Mouse (Mus musculus) gastrocnemius, adult 18-20 months (tissue): ENCODE results near the gene Ccdc66. TPM values are rescaled to one million over a fixed set of nuclear protein-coding genes. Genes with fewer than 3 reads are reported as not detected.

Experiments used
- DNase-seq: peaks from one replicate; pipeline ENCODE4 v3.0.0; 2021; ENCODE audit warnings: low spot score
- long read RNA-seq, 2 experiments: library from polyadenylated mRNA; stranded (forward); transcript quantifications; one replicate each; pipeline ENCODE4 v2.0.0; 2021
- total RNA-seq, 2 experiments: library from RNA; stranded (reverse); gene quantifications; 2 replicates each; pipeline ENCODE4 v1.2.3; 2021

Ccdc66 gene
- 10 to 100 TPM in 1 of 2 experiments, 1 to 10 TPM in 1; 8.8 to 10.9 TPM for total RNA-seq
- long read RNA-seq, experiment 1, full-length matches to known transcripts = 4 of 9 reads
- long read RNA-seq, experiment 1, partial matches to known transcripts = 0 of 9 reads
- long read RNA-seq, experiment 1, other reads (novel, unspliced or antisense) = 5 of 9 reads
- long read RNA-seq, experiment 2, full-length matches to known transcripts = 1 of 5 reads
- long read RNA-seq, experiment 2, partial matches to known transcripts = 1 of 5 reads
- long read RNA-seq, experiment 2, other reads (novel, unspliced or antisense) = 3 of 5 reads

GRCm38 (mm10) chr14:27507894-27508643, at the start of gene Ccdc66:
Ccdc66 (minus strand) TSS chr14:27508460.
- DNase-seq = peak; percentile 99

GRCm38 (mm10) chr14:27543838-27544426, 35.7 kb upstream of the Ccdc66 start:
- no peak for DNase-seq

GRCm38 (mm10) chr14:27536441-27536840, 28.2 kb upstream of the Ccdc66 start:
- DNase-seq = no peak

GRCm38 (mm10) chr14:27524541-27524940, 16.3 kb upstream of the Ccdc66 start:
- no peak for DNase-seq

GRCm38 (mm10) chr14:27508644-27509301, 513 bp upstream of the Ccdc66 start:
- DNase-seq = no peak

GRCm38 (mm10) chr14:27501096-27501495, 7.2 kb downstream of the Ccdc66 start:
- DNase-seq = no peak

- DNase-seq = no peak
Observed at GRCm38 (mm10) chr14:27493516-27493915, 14.7 kb downstream of the Ccdc66 start.

- no peak for DNase-seq
Observed at GRCm38 (mm10) chr14:27491399-27491798, 16.9 kb downstream of the Ccdc66 start.

- no peak for DNase-seq
Observed at GRCm38 (mm10) chr14:27446963-27447362, 61.3 kb downstream of the Ccdc66 start.

GRCm38 (mm10) chr14:27444851-27445281, 63.4 kb downstream of the Ccdc66 start:
- no peak for DNase-seq

- DNase-seq = no peak
Observed at GRCm38 (mm10) chr14:27440921-27441320, 67.3 kb downstream of the Ccdc66 start.

- DNase-seq = no peak
Observed at GRCm38 (mm10) chr14:27436826-27437225, 71.4 kb downstream of the Ccdc66 start.

- no peak for DNase-seq
Observed at GRCm38 (mm10) chr14:27436116-27436515, 72.1 kb downstream of the Ccdc66 start.

- DNase-seq = no peak
Observed at GRCm38 (mm10) chr14:27432064-27432463, 76.2 kb downstream of the Ccdc66 start.

Other genes starting within 250 kb of the Ccdc66 start
- gene Fam208a, start 79.6 kb downstream of the Ccdc66 start, total RNA-seq = 1 to 10 TPM; 3.6 to 4.8 TPM
- under 1 TPM; 0.11 to 0.83 TPM for gene Erc2, start 114.0 kb upstream of the Ccdc66 start, total RNA-seq